Mouse (Mus musculus): ENCODE results near the gene Akap13. TPM values are rescaled to one million over a fixed set of nuclear protein-coding genes. Genes with fewer than 3 reads are reported as not detected.
"Not testable (repeated sequence)": the region's sequence is repeated elsewhere in the genome, so short reads cannot be mapped to it uniquely, and the experiment has no call there.

Gene Akap13
- polyA plus RNA-seq, 2 experiments from 2014 or later: 266 to 304 TPM

DNA sequence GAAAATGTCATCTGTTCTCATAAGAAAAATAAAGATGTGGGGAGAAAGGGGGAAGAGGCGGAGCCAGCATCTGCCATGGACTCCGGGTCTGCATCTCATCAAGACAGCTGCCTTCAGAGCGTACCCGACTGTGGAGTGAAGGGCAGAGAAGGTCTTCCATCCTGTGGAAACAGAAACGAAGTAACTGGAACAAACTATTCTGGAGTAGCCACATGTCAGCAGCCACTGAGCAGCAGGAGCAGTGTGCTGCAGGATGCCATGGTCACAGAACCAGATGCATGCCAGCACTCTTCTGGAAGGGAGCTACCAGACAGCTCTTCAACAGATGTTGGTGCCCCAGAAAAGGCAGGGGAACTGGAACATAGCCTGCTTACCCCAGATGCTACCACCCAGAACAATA, 153.4 kb downstream of the Akap13 start:
- ATAC-seq: no peak

DNA sequence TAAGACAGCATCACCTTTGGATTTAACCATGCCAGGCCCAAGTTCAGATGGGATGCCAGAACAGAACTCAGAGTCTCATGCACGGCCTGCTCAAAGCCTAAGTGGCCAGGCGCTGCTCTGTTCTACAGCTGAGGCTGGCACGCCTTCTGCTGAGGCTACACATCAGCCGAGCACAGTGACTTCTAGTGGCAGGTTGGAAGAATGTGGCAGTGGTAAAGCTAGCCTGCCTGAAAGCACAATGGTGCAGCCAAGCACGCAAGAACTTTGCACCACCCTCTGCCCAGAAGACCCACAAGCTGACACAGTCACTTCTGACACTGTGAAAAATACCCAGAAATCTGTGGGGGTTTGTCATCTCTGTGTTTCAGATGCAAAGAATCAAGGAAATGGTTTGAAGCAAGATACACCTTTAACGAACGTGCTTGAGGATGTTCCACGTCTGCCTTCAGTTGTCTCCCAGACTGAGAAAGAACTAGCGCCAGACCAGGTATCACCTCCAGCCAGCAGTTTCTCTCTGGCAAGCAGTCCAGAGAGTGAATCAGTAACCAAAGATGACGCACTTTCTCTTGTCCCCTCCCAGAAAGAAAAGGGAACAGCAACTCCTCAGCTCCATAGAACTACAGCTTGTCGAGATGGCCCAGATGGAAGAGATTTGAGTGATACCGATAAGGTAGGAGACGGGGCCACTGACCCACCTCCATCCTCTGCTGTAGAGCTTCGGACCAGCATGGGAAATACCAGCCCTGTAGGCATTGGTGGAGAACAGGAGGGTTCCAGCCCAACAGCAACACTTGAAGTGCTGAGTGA, 154.3 kb downstream of the Akap13 start:
- ATAC-seq: peak; percentile 45

DNA sequence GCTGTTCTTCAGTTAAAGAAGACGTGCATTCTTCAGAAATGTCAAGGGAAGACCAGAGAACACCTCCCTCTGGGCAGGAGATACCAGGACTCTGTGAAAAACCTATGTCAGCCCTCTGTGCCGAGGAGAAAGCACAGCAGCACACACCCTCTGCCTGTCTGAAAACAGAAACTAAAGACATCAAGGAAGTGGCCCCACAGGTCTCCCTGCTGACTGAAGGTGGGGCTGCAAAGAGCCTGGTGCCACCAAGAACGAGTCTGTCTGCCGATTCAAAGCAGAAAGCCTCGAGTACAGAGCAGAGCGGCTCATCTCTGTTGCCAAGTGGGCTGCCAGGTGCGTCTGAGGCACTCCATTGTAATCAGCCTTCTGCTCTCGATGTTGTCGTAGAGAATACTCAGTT, 155.1 kb downstream of the Akap13 start:
- peak; percentile 61 for ATAC-seq

DNA sequence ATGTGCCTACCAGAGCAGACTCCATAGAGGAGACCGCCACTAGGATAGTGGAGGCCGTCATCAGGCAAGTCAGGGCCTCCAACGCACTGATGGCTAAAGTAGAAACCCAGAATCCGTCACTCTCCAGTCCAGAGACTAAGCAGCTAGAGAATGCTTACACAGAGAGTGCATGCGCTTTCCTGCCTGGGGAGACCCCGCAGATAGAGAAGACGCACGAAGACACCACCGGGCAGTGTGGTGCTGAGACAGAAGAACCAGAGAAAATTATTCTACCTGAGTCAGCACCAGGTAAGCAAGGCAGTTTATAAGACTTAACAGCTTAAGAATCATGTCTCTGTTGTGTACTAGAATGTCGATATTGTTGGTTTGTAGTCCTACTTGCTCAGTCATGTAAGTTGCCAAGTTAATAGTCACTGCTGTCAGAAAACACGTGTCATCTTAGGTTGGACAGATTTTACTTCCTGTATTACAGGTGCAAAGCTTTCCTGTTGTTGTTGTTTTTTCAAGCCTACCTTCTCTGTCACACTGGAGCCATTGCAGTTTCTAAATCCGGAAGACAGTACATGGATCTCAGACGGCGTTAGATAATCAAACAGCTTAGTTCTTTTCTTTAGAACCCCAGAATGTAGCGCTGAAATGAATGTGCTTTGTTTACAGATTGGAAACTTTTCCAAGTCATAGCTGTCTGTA, 156.1 kb downstream of the Akap13 start:
- ATAC-seq: peak; percentile 53

DNA sequence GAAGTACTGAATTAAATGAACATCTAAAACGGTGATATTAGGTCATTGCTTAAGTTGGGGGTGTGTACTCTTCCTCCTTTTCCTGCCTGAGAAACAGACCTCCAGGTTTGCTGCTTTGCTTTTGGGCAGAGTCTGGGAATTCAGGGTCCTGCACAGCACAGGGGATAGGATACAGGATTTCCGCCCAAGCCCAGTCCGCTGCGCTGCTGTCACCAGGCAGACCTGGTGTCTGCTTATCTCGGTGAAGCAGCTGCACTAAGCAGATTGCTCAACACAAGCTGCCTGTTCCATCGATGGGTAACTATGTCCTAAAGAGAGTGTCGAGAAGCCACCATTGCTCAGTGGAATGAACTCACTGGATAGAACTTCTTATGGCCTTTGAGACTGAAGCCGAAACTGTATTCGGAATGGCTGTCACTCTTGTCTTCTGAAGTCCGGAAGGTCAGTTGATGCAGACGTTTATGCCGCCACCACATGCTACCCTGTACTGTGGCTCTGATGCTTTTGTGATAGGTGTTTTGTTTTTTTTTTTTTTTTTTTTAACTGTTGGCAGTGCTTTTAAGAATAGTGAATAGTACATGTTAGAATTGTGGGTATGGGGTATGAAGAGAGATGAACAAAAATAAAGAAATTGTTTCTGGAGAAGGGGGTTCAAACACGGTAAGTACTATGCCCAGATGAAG, 156.8 kb downstream of the Akap13 start:
- peak; percentile 31 for ATAC-seq

DNA sequence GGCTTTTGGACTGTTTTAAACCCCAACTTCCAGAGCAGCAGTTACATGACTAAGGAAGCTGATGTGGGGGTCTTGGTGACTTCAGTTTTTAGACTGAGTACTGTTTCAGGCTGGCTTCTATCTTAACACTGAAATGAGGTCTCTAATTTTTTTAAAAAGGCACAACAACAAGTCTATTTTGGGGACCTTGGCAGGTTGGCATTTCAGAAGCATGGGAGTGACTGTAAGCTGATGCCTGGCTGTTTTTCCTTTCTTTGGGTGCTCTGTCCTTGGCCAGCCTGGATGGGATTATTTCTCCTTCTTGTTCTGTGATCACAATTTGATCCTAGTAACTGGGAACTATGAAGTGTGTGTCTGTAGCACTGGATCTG, 157.3 kb downstream of the Akap13 start:
- ATAC-seq: no peak

DNA sequence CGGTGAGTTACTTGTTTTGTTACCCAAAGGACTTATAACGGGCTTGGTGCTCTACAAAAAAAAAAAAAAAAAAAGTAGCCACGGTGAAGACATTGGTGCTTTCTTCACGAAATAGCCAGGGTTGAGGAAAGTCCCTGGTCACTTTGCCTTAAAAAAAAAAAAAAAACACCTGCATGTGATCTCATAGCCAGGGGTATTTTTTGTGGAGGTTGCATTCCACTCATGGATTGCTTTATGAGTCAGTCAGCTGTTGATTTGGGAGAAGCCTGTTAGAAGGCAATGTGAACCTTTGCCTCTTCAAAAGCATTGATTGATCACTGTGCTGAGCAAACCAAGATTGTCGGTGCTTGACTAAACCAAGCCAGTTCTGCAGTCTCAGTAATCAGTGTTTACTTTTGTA, 157.9 kb downstream of the Akap13 start:
- no peak for ATAC-seq

DNA sequence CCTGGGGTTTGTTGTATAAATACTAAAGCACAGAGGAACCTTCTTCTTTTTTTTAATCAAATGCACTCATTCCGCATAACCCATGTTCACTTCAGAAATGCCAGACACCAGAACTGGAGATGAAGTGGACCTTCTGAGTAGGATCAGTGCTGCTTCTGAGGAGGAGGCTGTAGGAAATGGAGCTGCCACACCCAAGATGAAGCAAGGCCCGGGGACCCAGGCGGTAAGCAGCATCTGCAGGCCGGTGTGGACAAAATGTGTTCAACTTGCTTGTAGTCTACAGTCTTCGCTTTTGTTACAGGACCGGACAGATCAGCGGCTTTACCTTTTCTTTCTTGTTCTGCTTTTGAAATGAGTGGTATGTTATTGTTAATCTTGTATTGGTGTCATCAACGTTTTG, 159.5 kb downstream of the Akap13 start:
- ATAC-seq: no peak

DNA sequence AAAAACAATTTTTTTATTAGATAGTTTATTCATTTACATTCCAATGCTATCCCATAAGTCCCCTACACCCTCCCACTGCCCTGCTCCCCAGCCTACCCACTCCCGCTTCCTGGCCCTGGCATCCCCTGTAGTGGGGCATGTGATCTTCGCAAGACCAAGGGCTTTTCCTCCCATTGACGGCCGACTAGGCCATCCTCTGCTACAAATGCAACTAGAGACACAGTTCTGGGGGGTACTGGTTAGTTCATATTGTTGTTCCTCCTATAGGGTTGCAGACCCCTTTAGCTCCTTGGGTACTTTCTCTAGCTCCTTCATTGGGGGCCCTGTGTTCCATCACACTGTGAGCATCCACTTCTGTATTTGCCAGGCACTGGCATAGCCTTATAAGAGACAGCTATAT, 161.9 kb downstream of the Akap13 start:
- not testable (repeated sequence) for ATAC-seq

DNA sequence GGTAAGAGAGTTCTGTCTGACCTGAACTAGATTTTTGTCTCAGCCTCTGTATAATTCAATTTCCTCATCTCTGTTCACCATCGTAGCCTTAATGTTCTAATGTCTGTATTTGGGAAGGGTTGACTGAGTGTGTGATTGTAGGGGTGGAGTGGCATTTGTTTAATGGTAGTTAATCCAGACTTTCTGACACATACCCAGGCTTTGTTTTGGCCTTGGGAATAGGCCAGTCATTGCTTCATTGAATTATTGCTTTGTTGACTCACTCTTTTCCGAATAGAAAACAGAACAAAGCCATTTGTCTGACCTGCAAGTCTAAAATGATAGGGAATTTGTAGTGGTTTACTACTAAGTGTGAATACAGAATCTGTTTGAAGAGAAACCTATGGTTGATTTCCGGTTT, 163.4 kb downstream of the Akap13 start:
- no peak for ATAC-seq

DNA sequence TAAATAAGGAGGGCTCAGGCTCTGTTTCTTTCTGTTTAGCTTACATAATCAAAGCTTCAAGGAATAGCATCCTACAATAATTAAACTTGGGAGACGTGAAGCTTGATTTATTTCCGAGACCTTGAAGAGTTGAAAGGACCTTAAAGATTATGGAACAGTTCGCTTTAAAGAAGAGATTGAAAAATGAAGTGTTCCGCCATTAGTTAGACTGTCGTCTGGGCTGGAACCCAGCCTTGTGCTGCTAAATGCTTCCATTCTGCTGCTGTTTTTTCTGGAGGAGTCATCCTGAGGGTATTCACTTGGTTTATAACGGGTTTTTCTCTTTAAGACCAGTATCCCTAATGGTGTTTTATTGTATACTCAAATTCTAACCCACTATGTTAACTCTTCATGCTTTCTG, 164.5 kb downstream of the Akap13 start:
- no peak for ATAC-seq

DNA sequence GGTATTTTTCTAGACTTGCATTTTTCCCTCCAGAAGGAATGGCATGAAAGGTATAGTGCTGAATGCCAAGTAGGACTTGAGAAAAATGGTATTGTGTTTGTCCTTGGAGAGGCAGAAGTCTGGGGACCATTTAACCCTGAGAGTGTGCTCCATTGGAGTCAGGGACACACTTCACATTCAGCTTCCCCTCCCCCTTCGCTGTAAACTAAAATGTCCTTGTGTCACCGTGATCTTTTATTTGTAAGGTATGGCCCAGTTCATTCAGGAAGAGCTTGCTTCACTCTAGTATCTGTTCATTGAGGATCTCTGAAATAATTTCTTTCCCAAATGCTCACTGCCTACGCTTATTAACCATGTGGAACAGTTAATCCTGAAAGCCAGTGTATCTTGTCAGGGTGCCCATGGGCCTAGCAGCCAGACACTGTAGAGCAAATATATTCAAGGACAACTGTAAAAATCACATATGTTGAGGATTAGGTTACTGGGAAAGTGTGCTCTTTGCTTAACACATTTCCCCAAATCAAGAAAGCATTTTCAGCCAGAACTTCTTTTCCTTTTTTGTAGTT, 165.1 kb downstream of the Akap13 start:
- no peak for ATAC-seq

DNA sequence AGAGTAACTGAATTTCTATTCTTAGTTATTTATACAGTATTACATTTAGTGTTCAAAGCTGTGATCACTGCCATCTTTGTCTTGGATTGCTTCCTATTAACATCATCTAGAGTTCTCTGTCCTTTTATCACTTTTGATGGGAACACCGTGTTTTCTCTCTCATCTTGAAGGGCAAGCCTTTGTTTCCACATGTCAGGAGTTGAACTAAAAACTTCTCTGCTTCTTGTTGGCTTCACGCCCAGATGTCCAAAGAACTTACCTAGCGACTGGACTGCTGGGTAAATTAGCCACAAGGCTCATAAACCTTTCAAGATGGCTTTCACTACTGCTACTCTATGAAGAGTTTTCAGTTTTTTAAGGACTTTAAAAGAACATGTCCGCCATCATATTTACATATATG, 165.6 kb downstream of the Akap13 start:
- no peak for ATAC-seq

DNA sequence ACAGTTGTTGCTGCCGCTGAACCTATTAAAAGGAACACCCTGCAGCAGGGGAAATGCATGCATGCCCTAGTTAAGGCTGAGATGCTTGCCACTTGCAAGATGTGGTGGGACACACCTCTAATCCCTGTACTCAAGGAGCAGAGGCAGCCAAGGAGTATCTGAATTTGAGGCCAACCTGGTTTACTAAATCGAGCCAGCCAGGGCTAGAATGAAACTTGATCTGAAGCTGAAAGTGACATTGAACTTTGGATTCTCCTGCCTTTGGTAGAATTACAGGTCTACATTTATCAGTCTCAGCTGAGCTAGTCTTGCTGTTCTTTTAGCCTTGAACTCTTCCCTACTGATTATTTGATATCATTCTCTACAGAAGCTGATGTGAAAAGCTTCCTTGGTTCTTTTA, 172.5 kb downstream of the Akap13 start:
- ATAC-seq: no peak

DNA sequence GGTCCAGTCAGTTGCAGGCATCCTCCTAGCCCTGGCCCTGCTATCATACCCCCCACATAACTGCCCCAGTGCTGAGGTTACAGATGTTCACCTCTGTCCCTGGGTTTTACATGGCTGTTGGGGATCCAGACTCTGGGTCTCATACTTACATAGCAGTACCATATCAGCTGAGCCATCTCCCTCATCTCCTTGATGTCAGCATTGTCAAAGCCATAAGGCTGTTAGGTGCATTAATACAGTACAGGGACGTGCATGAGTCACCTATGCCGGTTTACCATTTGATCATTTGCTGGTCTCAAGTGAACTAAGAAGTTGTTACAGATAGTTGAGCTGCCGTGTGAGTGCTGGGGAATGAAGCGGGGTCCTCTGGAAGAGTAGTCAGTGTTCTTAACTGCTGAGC, 174.3 kb downstream of the Akap13 start:
- ATAC-seq: peak; percentile 48

DNA sequence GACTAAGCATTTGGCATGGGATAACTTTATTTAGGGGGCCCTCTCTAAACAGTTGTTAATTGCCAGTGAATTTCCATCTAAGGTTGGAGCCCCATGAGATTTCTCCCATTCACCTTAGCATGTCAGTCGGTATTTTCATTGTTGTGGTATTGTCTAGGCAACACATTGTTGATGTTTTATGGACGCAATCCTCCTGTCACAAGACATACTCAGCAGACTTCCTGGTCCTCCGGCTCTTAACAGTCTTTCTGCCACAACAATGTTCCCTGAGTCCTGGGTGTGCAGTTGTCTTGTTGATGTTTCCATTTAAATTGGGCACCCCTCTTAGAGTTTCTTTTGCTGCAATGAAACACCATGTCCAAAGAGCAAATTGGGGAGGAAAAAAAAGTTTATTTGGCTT, 177.6 kb downstream of the Akap13 start:
- ATAC-seq: peak; percentile 65

DNA sequence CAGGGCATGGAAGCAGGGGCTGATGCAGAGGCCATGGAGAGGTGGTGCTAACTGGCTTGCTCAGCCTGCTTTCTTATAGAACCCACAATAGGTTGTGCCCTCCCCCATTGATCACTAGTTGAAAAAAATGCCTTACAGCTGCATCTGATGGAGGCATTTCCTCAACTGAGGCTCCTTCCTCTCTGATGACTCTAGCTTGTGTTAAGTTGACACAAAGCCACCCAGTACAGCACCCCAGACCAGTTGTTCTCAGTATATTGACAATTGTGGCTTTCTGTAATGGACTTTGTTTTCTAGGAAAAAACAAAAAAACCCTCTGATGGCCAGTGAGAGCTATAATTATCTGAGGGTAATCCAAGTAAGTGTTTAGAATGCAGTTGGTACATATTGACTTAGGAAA, 178.1 kb downstream of the Akap13 start:
- ATAC-seq: no peak

DNA sequence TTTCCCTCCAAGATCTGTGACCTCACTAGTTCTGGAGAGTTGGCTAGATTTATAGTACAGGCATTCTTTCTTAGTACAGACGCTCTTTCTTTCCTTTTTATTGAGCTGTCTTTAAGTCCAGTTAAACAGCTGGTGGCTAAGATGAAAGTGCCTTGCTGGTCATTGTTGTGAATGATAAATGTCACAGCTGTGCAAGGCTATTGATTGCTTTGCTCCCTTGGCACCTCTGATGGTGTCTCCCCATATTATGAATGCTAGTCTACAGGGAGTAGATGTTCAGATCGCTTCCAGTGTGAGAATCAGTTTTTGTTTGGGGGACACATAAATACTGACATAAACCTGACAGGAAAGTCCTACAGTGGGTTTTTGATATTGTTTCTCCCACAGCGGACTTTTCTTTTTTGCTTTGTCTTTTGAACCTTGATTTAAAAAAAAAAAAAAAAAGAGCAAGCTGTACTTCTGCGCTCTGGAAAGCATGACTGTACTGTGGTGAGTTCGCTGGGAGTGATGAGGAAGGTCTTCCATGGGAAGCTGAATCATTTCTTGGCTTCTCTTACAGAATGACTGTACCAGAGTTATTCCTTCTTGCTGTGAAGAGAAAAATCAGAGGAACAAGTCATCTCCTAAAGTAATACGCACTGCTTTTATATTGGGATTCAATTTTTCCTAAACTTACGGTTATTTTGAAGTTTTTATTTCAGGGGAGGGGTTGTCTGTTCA, 178.6 kb downstream of the Akap13 start:
- ATAC-seq: no peak

DNA sequence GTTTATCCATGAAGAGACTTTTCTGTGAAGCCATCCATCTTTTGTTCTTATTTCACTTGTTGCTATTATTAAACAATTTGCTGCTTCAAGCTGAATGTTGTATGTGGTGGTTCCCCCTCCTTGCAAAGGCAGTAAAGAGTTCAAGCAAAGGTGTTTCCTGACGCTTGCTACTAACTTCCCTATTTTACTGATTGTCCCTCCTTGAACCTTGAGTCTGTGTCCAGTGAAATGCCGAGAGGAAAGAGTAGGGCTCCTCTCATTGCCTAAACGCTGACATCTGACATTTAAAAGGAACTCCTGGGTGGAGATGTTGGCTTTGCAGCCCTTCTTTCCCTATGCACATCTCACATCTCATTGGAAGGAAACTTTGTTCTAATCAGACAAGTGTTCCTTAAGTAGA, 183.4 kb downstream of the Akap13 start:
- ATAC-seq: no peak

DNA sequence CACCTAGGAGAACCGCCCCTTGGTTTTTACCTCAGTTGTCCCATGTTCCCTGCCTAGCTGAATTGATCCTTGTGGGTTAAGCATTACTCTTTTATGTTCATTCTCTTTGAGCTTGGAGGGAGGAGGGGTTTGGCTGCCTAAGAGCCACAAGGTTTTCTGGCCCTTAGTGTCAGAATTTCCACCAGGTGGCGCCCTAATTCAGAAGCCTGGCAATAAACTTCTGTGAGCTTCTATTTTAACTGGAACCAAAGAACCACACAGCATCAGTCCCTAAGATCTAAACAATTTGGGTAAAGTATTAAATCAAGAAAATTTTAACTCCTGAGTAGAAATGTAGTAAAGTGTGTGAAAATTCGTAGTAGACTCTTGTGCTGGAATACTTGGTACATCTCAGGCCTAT, 184.2 kb downstream of the Akap13 start:
- ATAC-seq: peak; percentile 55

DNA sequence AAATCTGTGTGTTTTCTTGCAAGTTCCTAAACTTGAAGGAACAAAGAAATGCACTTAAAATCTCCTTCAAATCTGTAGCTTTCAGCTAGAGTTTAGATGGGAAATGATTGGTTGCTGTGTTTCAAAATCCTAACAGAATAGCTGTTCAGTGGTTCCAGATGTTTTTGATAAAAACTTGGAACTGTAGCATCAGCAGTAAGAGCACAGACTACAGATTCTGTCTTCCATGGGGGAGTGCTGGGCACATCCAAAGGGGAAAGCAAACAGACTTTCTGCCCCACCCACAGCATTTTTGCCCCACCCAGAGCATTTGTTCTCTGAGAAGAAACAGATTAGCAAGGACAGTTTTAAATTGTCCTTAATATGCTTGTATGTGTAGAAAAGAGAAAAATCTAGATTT, 184.7 kb downstream of the Akap13 start:
- ATAC-seq: no peak

DNA sequence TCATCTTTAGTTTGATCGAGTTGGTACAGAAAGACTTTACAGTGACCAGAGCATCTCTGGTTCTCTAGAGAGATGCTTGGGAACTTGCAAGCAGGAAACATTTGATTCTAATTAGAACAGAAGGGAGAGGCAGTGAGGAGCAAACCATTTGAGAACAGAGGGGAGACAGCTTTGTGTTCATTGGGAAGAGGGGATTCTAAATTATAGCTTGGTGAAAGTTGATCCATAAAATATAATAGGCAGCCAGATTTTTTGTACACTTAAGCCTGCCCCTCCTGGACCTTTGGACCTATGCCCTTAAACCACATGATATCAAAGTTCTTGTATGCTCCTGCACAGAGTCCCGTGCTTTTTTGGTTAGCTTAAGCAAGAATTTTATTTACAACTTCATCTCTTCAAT, 185.3 kb downstream of the Akap13 start:
- no peak for ATAC-seq
